Mouse (Mus musculus): ENCODE measurements around the gene Ovch2.

DNA sequence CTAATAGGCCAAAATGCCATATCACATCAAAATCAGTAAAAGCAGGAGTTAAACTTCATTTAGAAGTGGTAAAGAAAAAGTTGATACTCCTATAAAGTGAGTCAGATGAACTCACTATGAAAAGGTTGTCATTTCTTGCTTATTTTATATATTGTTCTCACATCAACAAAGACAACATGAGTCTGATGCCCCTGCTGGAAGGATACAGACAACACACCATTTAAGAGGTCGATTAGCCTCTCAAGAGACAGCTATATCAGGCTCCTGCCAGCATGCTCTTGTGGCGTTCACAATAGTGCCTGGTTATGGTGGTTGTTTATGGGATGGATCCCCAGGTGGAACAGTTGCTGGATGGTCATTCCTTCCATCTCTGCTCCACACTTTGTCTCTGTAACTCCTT lies 67.8 kb downstream of the Ovch2 start:
- peak; percentile 32; the same call in 1 of the 2 replicates for TF ChIP-seq CTCF (IDR thresholded peaks at IDR 0.05; ENCODE audit: low read depth)
- no peak for TF ChIP-seq EP300 (optimal IDR thresholded peaks at IDR 0.05)

Data from stomach, postnatal 0 days (tissue).